Mouse (Mus musculus) embryonic facial prominence, embryonic 15.5 days (tissue): Measurements from ENCODE around the gene Nfatc2. TPM values are rescaled to one million over a fixed set of nuclear protein-coding genes. Genes with fewer than 3 reads are reported as not detected.
A peak's percentile ranks its signal among the peaks of the same experiment; 100 is the strongest.

Source experiments
- ATAC-seq: fragments of 200-750 bp; cut with Nextera tagmentation; 2 replicates; pipeline ENCODE4 v1.8.0; 2017; ENCODE audit warnings: low read depth, moderate TSS enrichment; ENCODE audit not compliant: insufficient number of reproducible peaks, low FRiP score, low TSS enrichment
- H3K27ac ChIP-seq: fragments of 300-500 bp; sonication (generic); replicated peaks from 2 replicates; pipeline ENCODE4 v1.5.1; 2015; ENCODE audit warnings: mild to moderate bottlenecking, inconsistent platforms
- H3K27me3 ChIP-seq: fragments of 300-500 bp; sonication (generic); 2 replicates; pipeline ENCODE4 v1.6.1; 2015; ENCODE audit warnings: inconsistent platforms
- H3K36me3 ChIP-seq: fragments of 300-500 bp; sonication (generic); 2 replicates; pipeline ENCODE4 v1.6.1; 2015; ENCODE audit warnings: mild to moderate bottlenecking, inconsistent platforms
- H3K4me1 ChIP-seq: fragments of 300-500 bp; sonication (generic); 2 replicates; pipeline ENCODE4 v1.6.1; 2015; ENCODE audit warnings: inconsistent platforms
- H3K4me2 ChIP-seq: fragments of 300-500 bp; sonication (generic); replicated peaks from 2 replicates; pipeline ENCODE4 v1.6.1; 2015; ENCODE audit warnings: mild to moderate bottlenecking, inconsistent platforms
- H3K4me3 ChIP-seq: fragments of 300-500 bp; sonication (generic); replicated peaks from 2 replicates; pipeline ENCODE4 v1.5.1; 2015; ENCODE audit warnings: mild to moderate bottlenecking, inconsistent platforms
- H3K9ac ChIP-seq: fragments of 300-500 bp; sonication (generic); 2 replicates; pipeline ENCODE4 v1.6.1; 2015; ENCODE audit warnings: inconsistent platforms
- H3K9me3 ChIP-seq: fragments of 300-500 bp; sonication (generic); replicated peaks from 2 replicates; pipeline ENCODE4 v1.6.1; 2016; ENCODE audit warnings: inconsistent platforms
- WGBS: fragments of 180-500 bp; shearing (Covaris S2); methylation state at CpG from one replicate; pipeline ENCODE4 v1.1.7; 2015; 5-methylcytosine and 5-hydroxymethylcytosine counted together
- polyA plus RNA-seq: library from polyadenylated mRNA; unstranded; fragments of >200 nt; fragmentation: Nextera tagmentation; extraction: Ambion mirVana; gene quantifications from 2 replicates; pipeline ENCODE4 v1.2.1, GENCODE M21; 2015

The Nfatc2 gene
- polyA plus RNA-seq, 1 experiment from 2014 or later = 5.8 TPM

GRCm38 (mm10) chr2:168480692-168481091, 120.8 kb downstream of the Nfatc2 start:
- Histone ChIP-seq H3K4me3 (no peak overlapping the region), H3K4me2 (no peak overlapping the region), H3K36me3 (no peaks in the 10 kb centered on the region), H3K27ac (no peak overlapping the region), H3K4me1 (peaks cover 16% of the 10 kb centered on the region; the same call in 1 of the 2 replicates), H3K27me3 (no peaks in the 10 kb centered on the region), H3K9me3 (no peaks in the 10 kb centered on the region), H3K9ac (no peak overlapping the region)
- 0 out of 2 replicates have a peak, but pooled peaks have one; percentile 51 for ATAC-seq
- 41% methylated on average over 6 of the region's 6 CpGs for WGBS

DNA sequence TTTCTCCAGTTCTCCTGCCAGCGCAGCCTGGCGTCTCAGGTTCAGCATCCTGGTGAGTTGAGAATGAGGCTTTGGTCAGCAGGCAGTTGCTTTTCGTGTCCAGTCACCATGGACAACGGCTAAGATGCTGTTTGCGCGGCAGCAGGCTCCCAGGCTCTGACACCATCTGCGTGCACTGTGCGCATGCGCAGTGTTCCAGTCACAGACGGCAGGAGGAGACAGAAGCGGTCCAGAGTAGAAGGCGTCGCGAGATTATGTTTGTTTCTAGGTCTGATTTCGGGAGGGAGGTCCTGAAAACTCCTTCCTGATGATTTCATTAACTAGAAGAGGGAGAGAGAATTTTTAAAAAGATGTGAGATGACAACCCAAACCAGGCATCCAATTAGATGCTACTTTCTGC, 121.5 kb downstream of the Nfatc2 start:
- Histone ChIP-seq H3K4me1 (peaks cover 16% of the 10 kb centered on the region; the same call in 1 of the 2 replicates), H3K9ac (no peak overlapping the region), H3K9me3 (no peaks in the 10 kb centered on the region), H3K4me3 (no peak overlapping the region), H3K36me3 (no peaks in the 10 kb centered on the region), H3K27ac (no peak overlapping the region), H3K4me2 (no peak overlapping the region), H3K27me3 (no peaks in the 10 kb centered on the region)
- no peak for ATAC-seq
- WGBS = 84% methylated on average over 15 of the region's 15 CpGs

DNA sequence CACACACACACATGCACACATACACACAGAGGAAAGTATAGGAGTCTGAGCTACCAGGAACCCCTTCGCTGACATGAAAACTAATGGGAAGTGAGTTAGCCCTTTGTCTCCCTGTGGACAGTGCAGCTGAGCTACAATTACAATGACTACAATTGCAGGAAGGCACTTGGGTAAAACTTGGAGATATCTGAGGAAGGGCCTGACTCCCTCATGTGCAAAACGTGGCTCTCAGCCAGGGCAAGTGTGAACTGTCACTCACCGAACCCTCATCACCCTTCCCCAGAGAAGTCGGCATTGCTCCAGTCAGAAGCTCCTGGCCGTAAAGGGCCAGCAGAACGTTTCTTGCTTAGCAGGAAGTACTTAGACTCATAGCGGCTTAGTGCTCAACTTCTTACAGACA, 123.0 kb downstream of the Nfatc2 start:
- Histone ChIP-seq H3K9me3 (no peaks in the 10 kb centered on the region), H3K27ac (no peak overlapping the region), H3K4me2 (no peak overlapping the region), H3K9ac (no peak overlapping the region), H3K4me1 (peaks cover 24% of the 10 kb centered on the region), H3K4me3 (no peak overlapping the region), H3K36me3 (no peaks in the 10 kb centered on the region), H3K27me3 (no peaks in the 10 kb centered on the region)
- ATAC-seq = no peak
- WGBS = 58% methylated on average over 7 of the region's 7 CpGs

DNA sequence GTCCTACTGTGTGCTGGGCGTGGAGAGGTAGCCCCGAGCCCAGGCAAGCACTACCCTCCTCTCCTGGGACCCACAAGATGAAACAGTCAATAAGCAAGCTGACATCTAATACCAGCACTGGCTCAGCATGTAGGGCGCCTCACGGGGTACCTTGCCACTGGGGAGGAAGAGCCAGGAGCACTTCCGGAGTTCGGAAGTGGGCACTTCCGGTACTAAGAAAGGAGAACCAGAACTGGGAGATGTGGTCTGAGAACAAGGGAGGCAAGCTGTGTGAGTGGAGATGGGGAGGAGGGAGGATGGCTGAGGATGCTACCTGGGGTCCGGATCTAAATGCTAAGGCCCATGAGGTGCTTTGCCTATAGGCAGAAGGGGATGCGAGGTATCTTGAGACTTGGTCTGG, 128.0 kb downstream of the Nfatc2 start:
- Histone ChIP-seq H3K9ac (no peak overlapping the region), H3K4me1 (peaks cover 20% of the 10 kb centered on the region), H3K4me2 (no peak overlapping the region), H3K27ac (0 out of 2 replicates have a peak overlapping the region, but pooled peaks have one; percentile 22), H3K4me3 (no peak overlapping the region), H3K36me3 (no peaks in the 10 kb centered on the region), H3K27me3 (0 out of 2 replicates have a peak, but pooled peaks cover 3% of the 10 kb centered on the region), H3K9me3 (no peaks in the 10 kb centered on the region)
- WGBS = 47% methylated on average over 9 of the region's 9 CpGs
- ATAC-seq = no peak

- H3K36me3 ChIP-seq = no peaks in the 10 kb centered on the region
- 7% methylated on average over 16 of the region's 16 CpGs for WGBS
- H3K4me1 ChIP-seq = peaks cover 20% of the 10 kb centered on the region
- H3K9ac ChIP-seq = no peak overlapping the region
- ATAC-seq = peak; percentile 62
- H3K27ac ChIP-seq = no peak overlapping the region; the same call in 1 of the 2 replicates
- H3K4me3 ChIP-seq = peak overlapping the region; percentile 36
- H3K27me3 ChIP-seq = 0 out of 2 replicates have a peak, but pooled peaks cover 3% of the 10 kb centered on the region
- H3K9me3 ChIP-seq = no peaks in the 10 kb centered on the region
- H3K4me2 ChIP-seq = peak overlapping the region; percentile 52
Measured at GRCm38 (mm10) chr2:168472899-168473298, 128.6 kb downstream of the Nfatc2 start.

- H3K27ac ChIP-seq = no peak overlapping the region
- H3K9ac ChIP-seq = no peak overlapping the region
- no peak overlapping the region for H3K4me2 ChIP-seq
- 0 out of 2 replicates have a peak, but pooled peaks cover 3% of the 10 kb centered on the region for H3K27me3 ChIP-seq
- WGBS = 14% methylated on average over 4 of the region's 4 CpGs
- H3K36me3 ChIP-seq = no peaks in the 10 kb centered on the region
- no peak for ATAC-seq
- peaks cover 27% of the 10 kb centered on the region for H3K4me1 ChIP-seq
- H3K9me3 ChIP-seq = no peaks in the 10 kb centered on the region
- no peak overlapping the region for H3K4me3 ChIP-seq
Measured at GRCm38 (mm10) chr2:168469032-168469431, 132.4 kb downstream of the Nfatc2 start.

DNA sequence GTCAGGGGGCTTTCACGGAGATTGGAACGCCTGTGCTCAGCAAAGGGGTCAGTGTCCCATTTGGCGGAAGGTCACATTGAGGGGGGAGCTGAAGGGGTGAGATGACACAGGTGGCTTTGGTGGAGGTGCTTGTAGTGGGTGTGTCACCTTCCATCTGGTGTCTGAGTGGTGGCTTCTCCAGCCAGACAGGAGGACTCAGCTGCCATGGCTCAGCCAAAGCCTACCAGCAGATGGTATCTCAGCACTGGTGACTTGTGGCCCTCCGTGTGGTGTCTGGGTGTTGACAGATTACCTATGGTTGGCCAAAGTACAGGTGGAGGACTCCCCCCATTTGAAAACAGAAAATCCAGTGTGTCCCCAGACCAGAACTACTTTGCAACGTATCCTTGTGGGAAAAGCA, 134.3 kb downstream of the Nfatc2 start:
- no peak overlapping the region for H3K27ac ChIP-seq
- H3K4me2 ChIP-seq = no peak overlapping the region
- H3K27me3 ChIP-seq = 0 out of 2 replicates have a peak, but pooled peaks cover 3% of the 10 kb centered on the region
- ATAC-seq = no peak
- H3K4me3 ChIP-seq = no peak overlapping the region
- H3K9ac ChIP-seq = no peak overlapping the region
- H3K36me3 ChIP-seq = no peaks in the 10 kb centered on the region
- WGBS = 87% methylated on average over 5 of the region's 5 CpGs
- peaks cover 18% of the 10 kb centered on the region for H3K4me1 ChIP-seq
- no peaks in the 10 kb centered on the region for H3K9me3 ChIP-seq

- no peaks in the 10 kb centered on the region for H3K36me3 ChIP-seq
- H3K4me2 ChIP-seq = no peak overlapping the region
- peak; percentile 40; the same call in 1 of the 2 replicates for ATAC-seq
- 0 out of 2 replicates have a peak, but pooled peaks cover under 1% of the 10 kb centered on the region for H3K27me3 ChIP-seq
- no peak overlapping the region for H3K9ac ChIP-seq
- H3K4me3 ChIP-seq = no peak overlapping the region
- peak overlapping the region; percentile 58 for H3K27ac ChIP-seq
- peaks cover 23% of the 10 kb centered on the region for H3K4me1 ChIP-seq
- H3K9me3 ChIP-seq = no peaks in the 10 kb centered on the region
- WGBS = 22% methylated on average over 9 of the region's 9 CpGs
Measured at GRCm38 (mm10) chr2:168466066-168466465, 135.4 kb downstream of the Nfatc2 start.

DNA sequence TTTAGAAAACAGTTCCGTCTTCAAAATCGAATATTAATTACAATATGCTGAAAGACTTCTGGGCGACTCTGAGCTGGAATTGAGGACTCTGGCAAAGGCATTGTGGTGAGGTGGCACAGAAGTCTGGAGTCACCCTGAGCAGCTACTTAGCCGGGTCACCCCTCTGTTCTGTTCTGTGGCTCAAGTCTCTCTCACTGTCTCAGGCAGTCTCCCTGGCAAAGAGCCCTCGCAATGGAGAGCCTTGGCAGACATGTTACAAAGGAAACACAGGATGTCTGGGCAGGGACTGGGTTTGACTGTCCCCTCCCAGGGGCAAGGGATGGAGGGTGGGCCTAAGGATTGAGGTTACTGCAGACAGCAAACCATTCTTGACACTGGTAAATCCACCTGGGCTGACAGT, 135.8 kb downstream of the Nfatc2 start:
- WGBS = 67% methylated on average over 5 of the region's 5 CpGs
- H3K9ac ChIP-seq = no peak overlapping the region
- H3K27me3 ChIP-seq = no peaks in the 10 kb centered on the region
- H3K36me3 ChIP-seq = no peaks in the 10 kb centered on the region
- no peak overlapping the region for H3K4me3 ChIP-seq
- H3K9me3 ChIP-seq = no peaks in the 10 kb centered on the region
- peak overlapping the region; percentile 58 for H3K27ac ChIP-seq
- peaks cover 23% of the 10 kb centered on the region for H3K4me1 ChIP-seq
- H3K4me2 ChIP-seq = no peak overlapping the region
- no peak for ATAC-seq

GRCm38 (mm10) chr2:168461865-168462264, 139.6 kb downstream of the Nfatc2 start:
- Histone ChIP-seq H3K9me3 (no peaks in the 10 kb centered on the region), H3K27ac (no peak overlapping the region)
- ATAC-seq = no peak

DNA sequence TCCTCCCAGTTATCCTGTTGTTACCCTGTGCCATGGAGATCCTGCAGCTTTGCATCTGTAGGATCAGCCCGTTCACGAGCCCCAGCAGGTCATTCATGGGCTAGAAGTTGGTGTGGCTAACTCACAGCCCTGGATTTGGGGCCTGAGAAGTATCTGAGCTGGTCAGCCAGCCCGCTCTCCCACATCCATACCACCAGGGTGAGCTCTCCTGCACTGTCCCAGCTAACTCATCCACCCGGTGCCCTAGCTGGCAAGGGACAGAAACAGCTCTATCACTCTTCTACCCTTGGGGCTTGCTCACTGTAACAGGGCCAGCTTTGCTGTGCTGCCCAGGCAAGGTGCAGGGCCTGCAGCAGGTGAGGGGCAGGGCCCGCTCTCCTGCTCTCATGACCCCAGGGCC, 141.8 kb downstream of the Nfatc2 start:
- peaks cover 8% of the 10 kb centered on the region for H3K4me1 ChIP-seq
- no peak overlapping the region for H3K4me2 ChIP-seq
- no peak overlapping the region for H3K9ac ChIP-seq
- no peaks in the 10 kb centered on the region for H3K27me3 ChIP-seq
- ATAC-seq = no peak
- no peak overlapping the region for H3K4me3 ChIP-seq
- H3K36me3 ChIP-seq = no peaks in the 10 kb centered on the region
- no peak overlapping the region for H3K27ac ChIP-seq
- WGBS = 72% methylated on average over 5 of the region's 5 CpGs
- H3K9me3 ChIP-seq = no peaks in the 10 kb centered on the region

More at GRCm38 (mm10) chr2:168461865-168462264, 139.6 kb downstream of the Nfatc2 start:
- no peak overlapping the region for H3K4me3 ChIP-seq
- 64% methylated on average over 9 of the region's 9 CpGs for WGBS
- no peaks in the 10 kb centered on the region for H3K27me3 ChIP-seq
- no peaks in the 10 kb centered on the region for H3K36me3 ChIP-seq
- H3K4me1 ChIP-seq = peaks cover 18% of the 10 kb centered on the region
- no peak overlapping the region for H3K4me2 ChIP-seq
- no peak overlapping the region for H3K9ac ChIP-seq

- WGBS = 45% methylated on average over 9 of the region's 9 CpGs
Measured at GRCm38 (mm10) chr2:168458583-168458982, 142.9 kb downstream of the Nfatc2 start.

More at GRCm38 (mm10) chr2:168458583-168458982, 142.9 kb downstream of the Nfatc2 start:
- H3K9me3 ChIP-seq = no peaks in the 10 kb centered on the region
- H3K9ac ChIP-seq = no peak overlapping the region
- ATAC-seq = peak; percentile 49; the same call in 1 of the 2 replicates
- H3K4me3 ChIP-seq = no peak overlapping the region
- no peaks in the 10 kb centered on the region for H3K27me3 ChIP-seq
- H3K4me1 ChIP-seq = peaks cover 8% of the 10 kb centered on the region
- no peak overlapping the region for H3K27ac ChIP-seq
- H3K4me2 ChIP-seq = no peak overlapping the region
- no peaks in the 10 kb centered on the region for H3K36me3 ChIP-seq
